Mouse (Mus musculus) brain, embryonic 14.5 days (tissue): ENCODE data around the gene Igdcc3. TPM values are rescaled to one million over a fixed set of nuclear protein-coding genes. Genes with fewer than 3 reads are reported as not detected.

Experiments used
- DNase-seq: peaks from one replicate; pipeline ENCODE4 v3.0.0-alpha.2; 2011; ENCODE audit warnings: low read depth
- CTCF ChIP-seq: fragments of 200-500 bp; IDR thresholded peaks from 2 replicates; pipeline ENCODE4 v1.5.1; 2012; ENCODE audit warnings: inconsistent platforms, mild to moderate bottlenecking, moderate library complexity, borderline replicate concordance; ENCODE audit not compliant: insufficient read depth, insufficient read length; ENCODE audit errors: extremely low read depth
- POLR2A ChIP-seq: fragments of 200-500 bp; IDR thresholded peaks from 2 replicates; pipeline ENCODE4 v1.6.1; 2012; ENCODE audit warnings: mild to moderate bottlenecking, inconsistent platforms, borderline replicate concordance; ENCODE audit not compliant: poor library complexity, insufficient read depth, insufficient read length, severe bottlenecking; ENCODE audit errors: extremely low read depth
- polyA plus RNA-seq: library from polyadenylated mRNA; depleted of rRNA; stranded (reverse); fragments of >200 nt; gene quantifications from 2 replicates; pipeline ENCODE4 v1.2.3, GENCODE M21; 2012

The Igdcc3 gene
- polyA plus RNA-seq, 1 experiment: 19.6 TPM

- no peak for TF ChIP-seq POLR2A
These were observed 1.4 kb downstream of the Igdcc3 start for GRCm38 (mm10) chr9:65142399-65142798.

DNA sequence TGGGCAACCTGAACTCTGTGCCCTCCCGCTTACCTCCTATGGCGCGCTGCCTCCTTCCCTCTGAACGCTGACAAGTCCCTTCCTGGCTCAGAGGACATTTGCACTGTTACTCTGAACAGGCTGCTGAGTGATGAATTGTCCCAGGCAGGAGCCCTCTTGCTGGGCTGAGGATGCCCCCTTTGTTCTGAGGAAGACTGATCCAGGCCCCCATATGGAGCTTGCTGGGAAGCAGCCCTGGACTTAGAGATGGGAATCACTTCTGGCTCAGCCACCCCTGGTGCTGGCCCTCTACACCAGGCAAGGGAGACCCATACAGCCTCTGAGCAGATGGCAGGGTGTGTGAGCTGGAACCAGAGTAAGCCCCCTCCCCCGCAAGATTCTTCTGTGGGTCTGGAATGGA lies 5.0 kb downstream of the Igdcc3 start:
- TF ChIP-seq POLR2A: no peak
- TF ChIP-seq CTCF: no peak
- DNase-seq: no peak

More at GRCm38 (mm10) chr9:65142399-65142798, 1.4 kb downstream of the Igdcc3 start:
- DNase-seq: peak; percentile 65

DNA sequence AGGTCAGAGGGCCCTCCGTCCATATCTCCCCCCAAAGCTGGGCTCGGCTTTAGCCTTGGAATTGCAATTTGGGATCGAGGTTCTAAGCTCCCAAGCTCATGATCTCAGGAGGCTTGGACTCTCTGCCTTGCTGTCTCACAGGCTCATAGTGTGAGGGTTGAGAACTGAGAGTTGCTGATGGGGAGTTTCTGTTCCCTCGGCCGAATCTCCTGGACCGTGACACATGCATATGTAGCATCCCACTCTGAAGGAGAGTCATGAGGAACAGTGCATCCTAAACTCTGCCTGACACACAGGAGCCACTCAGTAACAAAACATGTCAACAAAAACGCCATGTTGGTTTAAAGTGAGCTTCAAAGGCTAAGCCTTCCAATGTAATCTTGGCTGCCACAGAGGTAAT lies 7.5 kb downstream of the Igdcc3 start:
- DNase-seq: no peak
- no peak for TF ChIP-seq CTCF
- TF ChIP-seq POLR2A: no peak

DNA sequence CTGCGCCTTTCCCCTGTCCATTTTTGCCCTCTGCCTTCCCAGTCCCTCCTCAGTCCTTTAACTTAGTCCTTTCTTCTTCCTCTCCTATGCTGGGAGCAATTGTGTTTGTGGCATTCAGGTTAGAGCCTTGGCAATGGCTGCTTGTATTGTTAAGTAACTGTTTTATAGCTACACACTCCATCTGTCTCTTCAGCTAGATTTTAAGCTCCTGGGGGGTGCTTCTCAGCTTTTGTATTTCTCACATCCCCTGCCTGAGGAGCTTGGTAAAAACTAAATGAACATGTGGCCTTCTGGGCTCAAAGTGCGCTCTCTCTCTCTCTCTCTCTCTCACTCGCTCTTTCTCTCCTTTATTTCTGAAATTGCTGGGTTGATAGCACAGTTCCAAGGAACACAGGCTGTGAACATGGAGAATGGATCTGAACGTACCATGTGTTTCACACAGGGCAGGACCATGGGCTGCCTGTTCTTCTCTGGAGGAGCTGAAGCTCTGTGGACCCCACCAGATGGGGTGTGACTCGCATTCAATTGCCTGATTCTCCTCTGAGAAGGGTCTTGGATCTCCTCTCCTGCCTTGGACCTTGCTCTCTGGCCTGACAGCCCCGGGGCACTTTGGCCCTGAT lies 11.8 kb downstream of the Igdcc3 start:
- TF ChIP-seq CTCF: no peak
- TF ChIP-seq POLR2A: no peak
- DNase-seq: no peak

- TF ChIP-seq CTCF: no peak
- TF ChIP-seq POLR2A: no peak
- peak; percentile 91 for DNase-seq
These were observed 12.3 kb downstream of the Igdcc3 start for GRCm38 (mm10) chr9:65153331-65153711.

- TF ChIP-seq CTCF (no peak), POLR2A (no peak)
- no peak for DNase-seq
These were observed 13.9 kb downstream of the Igdcc3 start for GRCm38 (mm10) chr9:65154692-65155455.

- peak; percentile 67 for DNase-seq
- TF ChIP-seq POLR2A: no peak
- TF ChIP-seq CTCF: no peak
These were observed 15.6 kb downstream of the Igdcc3 start for GRCm38 (mm10) chr9:65156604-65157003.

- DNase-seq: no peak
- TF ChIP-seq POLR2A: no peak
- TF ChIP-seq CTCF: no peak
These were observed 16.6 kb downstream of the Igdcc3 start for GRCm38 (mm10) chr9:65157631-65158030.

DNA sequence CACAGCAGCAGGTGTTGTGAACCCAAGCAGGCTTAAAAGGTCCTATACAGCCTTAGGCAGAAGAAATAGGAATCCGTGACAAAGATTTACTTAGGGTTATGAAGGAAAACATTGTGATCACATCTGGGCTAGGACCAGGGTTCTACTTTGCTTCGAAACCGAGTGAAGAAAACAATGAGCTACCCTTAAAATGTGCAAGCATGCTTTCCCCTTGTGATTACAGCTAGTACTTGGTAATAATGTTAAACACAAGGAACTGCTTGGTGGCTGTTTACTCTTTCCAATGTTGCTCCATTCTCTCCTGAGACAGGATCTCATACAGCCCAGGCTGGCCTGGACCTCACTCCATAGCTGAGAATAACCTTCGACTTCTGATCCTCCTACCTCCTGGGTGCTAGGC lies 20.2 kb downstream of the Igdcc3 start:
- no peak for DNase-seq
- TF ChIP-seq POLR2A (no peak), CTCF (no peak)

DNA sequence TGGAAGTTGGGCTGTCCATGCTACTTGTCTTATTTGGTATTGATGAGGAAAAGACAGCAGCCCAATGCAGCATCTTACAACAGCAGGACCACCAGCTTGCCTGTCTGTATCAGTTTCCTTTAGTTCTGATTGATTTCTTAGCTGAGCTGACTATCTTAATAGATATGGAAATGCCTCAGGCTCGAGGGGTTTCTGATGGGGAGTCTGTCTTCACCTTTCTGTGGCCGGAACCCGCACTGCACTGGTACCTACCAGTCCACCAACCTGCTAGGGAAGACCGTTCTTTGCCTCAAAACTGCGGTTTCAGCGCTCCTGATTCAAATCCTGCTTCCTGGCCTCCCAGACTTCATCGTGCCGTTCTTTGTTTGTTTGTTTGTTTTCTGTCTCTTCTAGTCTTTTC lies 20.9 kb downstream of the Igdcc3 start:
- TF ChIP-seq CTCF (no peak), POLR2A (no peak)
- DNase-seq: no peak

- no peak for TF ChIP-seq CTCF
- 0 out of 2 replicates have a peak, but pooled peaks have one; percentile 23 for TF ChIP-seq POLR2A
These were observed 22.0 kb downstream of the Igdcc3 start for GRCm38 (mm10) chr9:65162711-65163639.

DNA sequence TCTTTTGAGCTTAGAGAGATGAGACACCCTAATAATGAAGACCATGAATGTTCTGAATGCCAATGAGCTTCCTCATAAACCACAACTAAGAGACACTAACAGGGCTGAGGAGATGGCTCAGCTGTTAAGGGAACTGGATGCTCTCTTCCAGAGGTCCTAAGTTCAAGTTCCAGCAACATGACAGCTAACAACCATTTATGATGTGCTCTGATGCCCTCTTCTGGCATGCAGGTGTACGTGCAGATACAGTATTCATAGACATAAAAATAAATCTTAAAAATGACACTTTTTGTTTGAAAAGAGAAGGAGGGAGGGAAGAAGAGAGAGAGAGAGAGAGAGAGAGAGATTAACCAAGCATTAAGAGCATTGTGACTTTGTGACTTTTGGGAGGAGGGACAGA lies 23.9 kb downstream of the Igdcc3 start:
- DNase-seq: peak; percentile 59
- TF ChIP-seq POLR2A (no peak), CTCF (peak; percentile 49; the same call in 1 of the 2 replicates)

More at GRCm38 (mm10) chr9:65162711-65163639, 22.0 kb downstream of the Igdcc3 start:
- DNase-seq: peak; percentile 86
